26 mouse cellular contexts compared by ENCODE assay signal in the genomic region with DNA sequence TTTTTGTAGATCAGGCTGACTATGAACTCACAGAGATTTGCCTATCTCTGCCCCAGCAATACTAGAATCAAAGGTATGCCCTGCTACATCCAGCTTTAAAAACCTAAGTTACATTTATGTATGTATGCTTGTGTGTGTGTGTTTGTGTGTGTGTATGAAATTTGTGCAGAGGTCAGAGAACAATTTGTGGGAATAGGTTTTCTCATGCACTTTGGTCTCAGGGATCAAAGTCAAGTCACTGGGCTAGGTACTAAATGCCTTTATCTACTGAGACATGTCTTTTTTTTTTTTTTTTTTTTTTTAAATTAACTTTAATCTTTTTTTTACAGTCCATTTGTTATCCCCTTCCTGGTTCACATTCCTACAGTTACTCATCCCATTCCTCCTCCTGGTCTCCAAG. TPM values are rescaled to one million over a fixed set of nuclear protein-coding genes. Genes with fewer than 3 reads are reported as not detected.
DNase-seq lines count a peak whose midpoint lies in the region; ATAC-seq and TF ChIP-seq lines count a peak whose summit lies in the region.
"Had no signal": no experiment of that assay in that cellular context is flagged by ENCODE, and none has a peak within 500 bp of the region (broad histone marks: within the 10 kb centered on the region; RNA-seq: fewer than 3 reads in every experiment).

No protein-coding gene starts in this region.

- no peak for ATAC-seq in kidney, embryonic 15.5 days (replicated peaks; ENCODE audit: low FRiP score)
- peak; percentile 65 for ATAC-seq in intestine, embryonic 15.5 days
- ATAC-seq: activated CD4-positive, CD25-positive, alpha-beta regulatory T cell, adult 4 months; forebrain, embryonic 15.5 days had no signal

- no peaks in the 10 kb centered on the region; the same call in 1 of the 2 replicates for H3K4me1 ChIP-seq in kidney, adult 2 months (ENCODE audit: control insufficient read depth, insufficient read depth, low read length)
- H3K4me1 ChIP-seq in kidney, embryonic 15.5 days, result peaks cover 8% of the 10 kb centered on the region
- 0 out of 2 replicates have a peak, but pooled peaks cover 2% of the 10 kb centered on the region for H3K4me1 ChIP-seq in intestine, embryonic 15.5 days (replicated peaks)
- H3K4me1 ChIP-seq: forebrain, embryonic 12.5 days; heart, embryonic 12.5 days had no signal

- TF ChIP-seq POLR2A in kidney, adult 2 months (IDR thresholded peaks at IDR 0.05; ENCODE audit: low read depth, low read length), result no peak

- H3K4me2 ChIP-seq in kidney, embryonic 15.5 days, result no peak overlapping the region
- no peak overlapping the region for H3K4me2 ChIP-seq in intestine, embryonic 15.5 days (replicated peaks)
- H3K4me2 ChIP-seq: embryonic facial prominence, embryonic 13.5 days; forebrain, embryonic 12.5 days; forebrain, embryonic 15.5 days; heart, embryonic 12.5 days; heart, embryonic 15.5 days; hindbrain, embryonic 14.5 days had no signal

- peak; percentile 58 for DNase-seq in kidney, adult 2 months
- DNase-seq in kidney, postnatal 10 days, result no peak
- peak; percentile 7 for DNase-seq in kidney, postnatal 14 days
- DNase-seq in layer of hippocampus, adult 11-12 months (ENCODE audit: low spot score), result no peak
- DNase-seq: adrenal gland, adult 8-10 months; adrenal gland, postnatal 25 days; cerebellum, adult 11-12 months; cerebellum, adult 8-10 months; cerebellum, postnatal 10 days; cerebellum, postnatal 36 days; embryo, embryonic 11 days; gastrocnemius, postnatal 25 days; heart, adult 18-20 months; heart, postnatal 14 days; heart, postnatal 4 days had no signal

- no peaks in the 10 kb centered on the region for H3K27me3 ChIP-seq in kidney, adult 2 months (replicated peaks; ENCODE audit: control insufficient read depth, insufficient read depth, low read length)
- H3K27me3 ChIP-seq in kidney, embryonic 15.5 days, result peaks cover 9% of the 10 kb centered on the region
- peaks cover 4% of the 10 kb centered on the region; the same call in 1 of the 2 replicates for H3K27me3 ChIP-seq in intestine, embryonic 15.5 days (replicated peaks)
- H3K27me3 ChIP-seq: forebrain, embryonic 12.5 days; forebrain, embryonic 15.5 days; heart, embryonic 12.5 days; heart, embryonic 15.5 days had no signal

- H3K4me3 ChIP-seq in kidney, adult 2 months (ENCODE audit: insufficient read depth, low read depth, low read length), result no peak overlapping the region
- H3K4me3 ChIP-seq in kidney, embryonic 15.5 days (replicated peaks), result no peak overlapping the region
- no peak overlapping the region for H3K4me3 ChIP-seq in intestine, embryonic 15.5 days (replicated peaks)
- H3K4me3 ChIP-seq: embryonic facial prominence, embryonic 10.5 days; embryonic facial prominence, embryonic 13.5 days; erythroblast, embryonic 14.5 days; forebrain, embryonic 12.5 days; forebrain, embryonic 15.5 days; heart, embryonic 12.5 days; heart, embryonic 15.5 days had no signal

- no peaks in the 10 kb centered on the region for H3K9me3 ChIP-seq in kidney, embryonic 15.5 days (replicated peaks)
- H3K9me3 ChIP-seq in intestine, embryonic 15.5 days, result no peaks in the 10 kb centered on the region
- H3K9me3 ChIP-seq: embryonic facial prominence, embryonic 10.5 days; embryonic facial prominence, embryonic 13.5 days; forebrain, embryonic 12.5 days; forebrain, embryonic 15.5 days; heart, embryonic 12.5 days; heart, embryonic 15.5 days had no signal

- H3K36me3 ChIP-seq in kidney, adult 2 months (ENCODE audit: control insufficient read depth, insufficient read depth, low read length), result no peaks in the 10 kb centered on the region
- H3K36me3 ChIP-seq in kidney, embryonic 15.5 days, result no peaks in the 10 kb centered on the region
- H3K36me3 ChIP-seq in intestine, embryonic 15.5 days, result no peaks in the 10 kb centered on the region
- H3K36me3 ChIP-seq: embryonic facial prominence, embryonic 10.5 days; embryonic facial prominence, embryonic 13.5 days; forebrain, embryonic 12.5 days; forebrain, embryonic 15.5 days; heart, embryonic 12.5 days; heart, embryonic 15.5 days had no signal

- no peak overlapping the region for H3K27ac ChIP-seq in kidney, adult 2 months (ENCODE audit: insufficient read depth, low read depth, low read length)
- no peak overlapping the region for H3K27ac ChIP-seq in kidney, embryonic 15.5 days
- no peak overlapping the region for H3K27ac ChIP-seq in intestine, embryonic 15.5 days
- H3K27ac ChIP-seq: embryonic facial prominence, embryonic 10.5 days; embryonic facial prominence, embryonic 13.5 days; forebrain, embryonic 12.5 days; forebrain, embryonic 15.5 days; heart, embryonic 15.5 days; hindbrain, embryonic 14.5 days had no signal

- no peak overlapping the region for H3K9ac ChIP-seq in kidney, embryonic 15.5 days
- H3K9ac ChIP-seq in intestine, embryonic 15.5 days, result no peak overlapping the region
- H3K9ac ChIP-seq: embryonic facial prominence, embryonic 13.5 days; forebrain, embryonic 12.5 days; forebrain, embryonic 15.5 days; heart, embryonic 12.5 days; heart, embryonic 15.5 days; hindbrain, embryonic 14.5 days had no signal

- TF ChIP-seq CTCF in kidney, adult 2 months (conservative IDR thresholded peaks at IDR 0.05; ENCODE audit: insufficient read depth, insufficient read length, low read depth, low read length), result no peak

RNA-seq across cellular contexts. Expression of a gene that starts 5.5 kb away (rescaled TPM):
- 7.4 and 7.5 TPM in 2 replicates for polyA plus RNA-seq in kidney, adult 2 months (2012; rRNA removed)
- 1.7 TPM in 2 replicates for polyA plus RNA-seq in kidney, embryonic 15.5 days (2015; fragmentation: Nextera tagmentation; extraction: Ambion mirVana)
- polyA plus RNA-seq in intestine, embryonic 15.5 days (2015; fragmentation: Nextera tagmentation; extraction: Ambion mirVana), result 1.1 and 1.2 TPM in 2 replicates
- polyA plus RNA-seq: activated CD4-positive, CD25-positive, alpha-beta regulatory T cell, adult 4 months; erythroblast, embryonic 14.5 days had no signal

Comparison
In these comparisons a context has a peak if more than half of its experiments do, and no peak if none do; other contexts are left out.
1. DNase-seq: peak in kidney, adult 2 months (single experiment) and kidney, postnatal 14 days (single experiment); none in kidney, postnatal 10 days (single experiment) and layer of hippocampus, adult 11-12 months (single experiment).